Mouse (Mus musculus) cerebellum, postnatal 25 days (tissue): Measurements from ENCODE around the gene Lars2.
"Not testable (repeated sequence)": the region's sequence is repeated elsewhere in the genome, so short reads cannot be mapped to it uniquely, and the experiment has no call there.

Experiments used
- DNase-seq, 2 experiments: peaks; one replicate each; pipeline ENCODE4 v3.0.0; 2021; ENCODE audit warnings: mixed read lengths in 2 of 2

Lars2 gene

GRCm38 (mm10) chr9:123366708-123367385 lies at the start of gene Lars2:
Lars2 (plus strand) TSS chr9:123366927.
- peak; percentile 90 to 96 for DNase-seq

- DNase-seq = no peak
Observed at GRCm38 (mm10) chr9:123326106-123326505, 40.6 kb upstream of the Lars2 start.

GRCm38 (mm10) chr9:123328336-123328735 lies 38.4 kb upstream of the Lars2 start:
- no peak for DNase-seq

GRCm38 (mm10) chr9:123329831-123330230 lies 36.9 kb upstream of the Lars2 start:
- no peak for DNase-seq

- DNase-seq = not testable (repeated sequence)
Observed at GRCm38 (mm10) chr9:123330271-123330670, 36.5 kb upstream of the Lars2 start.

GRCm38 (mm10) chr9:123333479-123333878 lies 33.2 kb upstream of the Lars2 start:
- DNase-seq = no peak

- DNase-seq = no peak
Observed at GRCm38 (mm10) chr9:123335044-123335670, 31.6 kb upstream of the Lars2 start.

GRCm38 (mm10) chr9:123339651-123340144 lies 27.0 kb upstream of the Lars2 start:
- no peak for DNase-seq

- no peak for DNase-seq
Observed at GRCm38 (mm10) chr9:123341256-123341655, 25.5 kb upstream of the Lars2 start.

- DNase-seq = no peak
Observed at GRCm38 (mm10) chr9:123343069-123343468, 23.7 kb upstream of the Lars2 start.

- DNase-seq = not testable (repeated sequence)
Observed at GRCm38 (mm10) chr9:123349286-123349685, 17.4 kb upstream of the Lars2 start.

GRCm38 (mm10) chr9:123359981-123360380 lies 6.7 kb upstream of the Lars2 start:
- DNase-seq = no peak

GRCm38 (mm10) chr9:123365353-123365752 lies 1.4 kb upstream of the Lars2 start:
- no peak for DNase-seq

GRCm38 (mm10) chr9:123365942-123366707 lies 602 bp upstream of the Lars2 start:
- no peak for DNase-seq

GRCm38 (mm10) chr9:123367636-123368035 lies 909 bp downstream of the Lars2 start:
- no peak for DNase-seq

- DNase-seq = no peak
Observed at GRCm38 (mm10) chr9:123382399-123382798, 15.7 kb downstream of the Lars2 start.

GRCm38 (mm10) chr9:123384696-123385095 lies 18.0 kb downstream of the Lars2 start:
- peak; percentile 65 to 68 for DNase-seq

GRCm38 (mm10) chr9:123385352-123386198 lies 18.8 kb downstream of the Lars2 start:
- DNase-seq = peak in 1 of 2 experiments; percentile 16

GRCm38 (mm10) chr9:123386347-123386746 lies 19.6 kb downstream of the Lars2 start:
- no peak for DNase-seq

GRCm38 (mm10) chr9:123388087-123389007 lies 21.6 kb downstream of the Lars2 start:
- DNase-seq = not testable (repeated sequence)

GRCm38 (mm10) chr9:123391140-123391849 lies 24.6 kb downstream of the Lars2 start:
- no peak for DNase-seq
